Mouse (Mus musculus) R1 (cell line): ENCODE data around the gene Cux1.

Source experiments
- DNase-seq: peaks from one replicate; pipeline ENCODE4 v3.0.0-alpha.2; 2018; ENCODE audit warnings: low read depth, low spot score

The Cux1 gene

DNA sequence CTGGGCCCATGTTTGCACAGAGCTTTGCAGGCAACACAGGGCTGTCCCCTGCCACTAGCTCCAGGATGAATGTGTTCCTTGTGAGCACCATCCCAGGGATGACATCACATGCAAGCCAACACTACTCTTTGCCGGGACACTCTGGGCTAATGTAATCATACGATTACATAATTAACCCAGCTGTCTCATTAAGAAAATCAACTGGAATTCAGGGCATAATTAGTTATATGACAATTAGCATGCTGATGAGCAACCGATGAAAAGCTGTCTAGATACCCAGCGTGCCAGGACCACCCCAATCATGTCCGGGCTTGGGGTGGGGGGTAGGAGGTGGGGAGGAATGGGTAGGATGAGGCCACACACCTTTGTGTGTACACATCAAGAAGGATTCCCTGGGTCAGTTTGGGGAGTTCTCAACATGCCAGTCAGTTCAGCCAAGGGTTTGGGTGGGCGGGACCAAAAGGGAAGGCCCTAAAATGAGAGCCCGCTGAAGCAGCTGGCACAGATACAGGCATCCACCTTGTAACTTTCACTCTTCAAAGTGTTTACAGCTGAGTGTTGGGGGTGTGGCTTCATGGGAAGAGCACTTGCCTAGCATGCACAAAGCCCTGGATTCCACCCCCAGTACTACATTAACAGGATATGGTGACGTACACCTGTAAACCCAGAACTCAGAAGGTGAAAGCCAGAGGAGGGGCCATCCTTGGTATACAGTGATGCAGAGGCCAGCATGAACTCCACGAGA, 184.9 kb downstream of the Cux1 start:
- DNase-seq: no peak

DNA sequence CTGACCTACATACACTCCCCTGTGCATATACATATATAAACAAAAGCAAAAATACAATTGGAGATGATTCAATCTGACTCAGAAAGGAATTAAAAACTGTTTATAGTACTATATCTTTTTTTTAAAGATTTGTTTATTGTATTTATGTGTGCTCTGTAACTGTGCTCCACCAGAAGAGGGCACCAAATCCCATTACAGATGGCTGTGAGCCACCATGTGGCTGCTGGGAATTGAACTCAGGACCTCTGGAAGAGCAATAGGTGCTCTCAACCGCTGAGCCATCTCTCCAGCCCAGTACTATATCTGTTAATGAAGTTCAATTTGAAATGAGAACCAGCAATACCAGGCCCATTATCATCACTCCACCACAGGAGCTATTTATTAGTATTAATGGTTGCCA, 187.9 kb downstream of the Cux1 start:
- DNase-seq: peak; percentile 22

DNA sequence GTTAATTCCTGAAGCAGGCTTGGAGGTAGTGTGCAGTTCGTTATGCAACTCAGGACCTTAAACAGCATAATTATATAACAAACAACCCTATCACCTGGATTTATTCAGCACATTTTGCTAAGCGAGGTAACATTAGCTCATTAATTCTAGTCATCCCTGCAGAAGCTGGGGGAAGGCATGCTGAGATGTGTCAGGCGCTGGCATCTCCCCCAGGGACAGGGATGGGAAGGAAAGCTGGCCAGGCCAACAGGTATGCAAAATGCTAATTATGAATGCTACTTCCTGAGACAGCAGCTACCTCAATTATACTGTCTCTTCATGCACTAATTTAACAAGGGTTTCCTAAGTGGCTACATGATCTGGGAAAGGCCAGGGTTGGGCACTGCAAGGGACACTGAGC, 190.2 kb downstream of the Cux1 start:
- DNase-seq: no peak

DNA sequence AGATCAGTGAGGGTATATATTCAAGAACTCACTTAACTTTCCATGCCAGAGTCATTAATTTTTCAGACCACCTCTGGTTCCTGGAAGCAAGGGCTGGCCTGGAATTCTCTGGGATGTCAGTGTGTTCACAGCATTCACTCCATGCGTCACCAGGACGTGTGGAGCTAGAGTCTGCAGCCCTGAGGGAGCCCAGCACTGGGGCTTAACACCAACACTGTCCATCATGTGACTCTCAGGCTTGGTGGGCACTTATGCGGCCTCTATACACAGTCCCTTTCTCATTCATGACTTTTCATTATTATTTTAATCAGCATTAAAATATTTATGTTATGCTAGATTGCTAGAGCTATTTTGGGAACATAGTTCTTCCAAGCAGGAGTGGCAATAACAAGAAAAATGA, 191.9 kb downstream of the Cux1 start:
- no peak for DNase-seq

DNA sequence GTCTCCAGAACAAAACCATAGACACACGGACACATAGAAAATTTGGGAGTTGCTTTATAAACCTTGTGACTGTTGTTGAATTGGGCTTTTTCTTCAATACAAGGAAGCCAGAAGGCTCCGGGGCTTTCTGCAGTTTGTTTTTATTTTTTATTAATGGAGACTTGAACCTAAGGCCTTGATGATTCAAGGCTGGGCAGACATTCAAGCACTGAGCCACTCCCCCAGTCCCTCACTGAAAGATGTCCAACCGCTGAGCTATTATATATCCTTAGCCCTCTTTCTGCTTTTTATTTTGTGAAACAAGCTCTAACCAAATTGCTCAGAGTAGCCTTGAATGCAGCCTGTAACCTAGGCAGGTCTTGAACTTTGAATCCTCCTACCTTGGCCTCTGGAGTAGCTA, 195.0 kb downstream of the Cux1 start:
- DNase-seq: no peak

DNA sequence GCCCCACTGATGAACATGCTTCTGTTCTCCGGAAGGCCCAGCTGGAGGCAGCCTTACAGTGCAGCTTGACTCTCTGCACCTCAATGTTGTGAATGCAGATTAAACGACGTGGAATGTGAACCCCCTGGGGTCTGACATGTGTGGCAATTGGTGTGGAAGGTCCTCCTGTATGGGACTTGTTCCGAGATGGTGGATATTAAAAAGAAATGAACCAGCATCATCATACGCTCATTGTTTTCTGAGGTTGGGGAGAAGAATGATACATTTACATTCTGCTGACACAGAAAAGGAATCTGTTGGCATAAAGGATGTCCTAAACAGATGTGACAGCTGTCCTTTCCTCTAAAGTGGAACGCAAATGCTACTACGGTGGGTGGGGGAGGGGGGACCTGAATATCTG, 203.9 kb downstream of the Cux1 start:
- no peak for DNase-seq

DNA sequence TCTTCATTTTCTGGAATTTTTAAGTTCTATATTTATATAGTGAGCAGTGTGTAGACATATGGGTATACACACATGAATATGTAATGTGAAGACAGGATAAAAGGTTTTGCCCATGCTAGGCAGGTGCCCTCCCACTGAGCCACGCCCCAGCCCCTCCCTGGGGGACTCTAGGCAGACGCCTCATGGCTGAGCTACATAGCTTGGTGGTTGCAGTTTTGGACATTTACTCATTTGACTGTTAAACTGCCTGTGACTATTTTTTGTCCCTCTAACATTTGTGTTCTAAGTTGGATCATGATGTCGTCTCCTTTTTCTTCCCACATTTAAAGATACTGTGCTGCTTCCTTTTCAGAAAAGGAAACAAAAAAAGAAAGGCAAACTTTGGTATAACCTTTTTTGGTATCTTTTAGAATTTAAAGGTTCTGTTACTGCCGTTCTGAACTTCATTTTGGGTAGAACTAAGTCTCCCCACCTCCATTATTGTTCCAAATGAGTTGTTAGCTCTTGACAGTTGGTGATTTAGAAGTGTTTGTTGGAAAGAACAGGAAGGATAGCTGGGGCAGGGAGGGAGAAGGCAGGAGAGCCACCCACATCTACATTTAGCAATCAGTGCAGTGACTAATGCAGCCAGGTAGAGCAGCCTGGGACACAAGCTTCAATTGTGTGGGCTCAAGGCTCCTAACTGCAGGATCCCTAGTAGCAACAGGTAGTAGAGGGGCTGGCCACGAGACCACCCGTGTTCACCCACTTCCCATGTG, 204.6 kb downstream of the Cux1 start:
- no peak for DNase-seq

DNA sequence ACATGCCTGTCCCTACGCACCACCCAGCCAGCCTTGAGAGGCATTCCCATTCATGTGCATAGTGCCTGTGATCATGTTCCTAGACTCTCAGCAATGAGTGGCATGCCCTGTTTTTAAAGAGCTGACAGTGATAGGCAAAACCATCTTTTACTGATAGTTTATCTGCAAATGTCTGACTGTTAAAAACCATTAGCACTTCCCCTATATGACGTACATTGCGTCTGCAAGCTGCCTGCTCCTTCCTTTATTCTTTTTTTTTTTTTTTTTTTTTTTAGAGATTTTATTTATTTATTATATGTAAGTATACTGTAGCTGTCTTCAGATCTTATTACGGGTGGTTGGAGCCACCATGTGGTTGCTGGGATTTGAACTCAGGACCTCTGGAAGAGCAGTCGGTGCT, 205.3 kb downstream of the Cux1 start:
- DNase-seq: no peak

DNA sequence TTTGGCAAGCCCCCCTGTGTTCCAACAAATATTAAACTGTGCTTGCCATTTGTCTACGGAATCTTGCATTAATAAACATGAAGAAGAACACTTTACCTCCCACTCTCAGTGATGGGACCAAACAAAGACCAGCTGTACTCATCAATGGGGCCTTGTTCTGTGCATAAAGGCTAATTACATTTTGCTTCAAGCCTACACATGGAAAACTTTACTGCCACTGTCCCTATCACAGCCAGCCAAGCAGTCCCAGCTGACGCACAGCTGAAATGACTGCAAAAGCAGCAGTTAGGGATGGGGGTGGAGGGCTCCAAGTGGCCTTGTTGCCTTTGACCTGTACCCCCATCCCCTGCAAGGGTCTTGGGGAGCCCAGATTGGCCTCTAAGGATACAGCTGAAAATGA, 210.1 kb downstream of the Cux1 start:
- no peak for DNase-seq

DNA sequence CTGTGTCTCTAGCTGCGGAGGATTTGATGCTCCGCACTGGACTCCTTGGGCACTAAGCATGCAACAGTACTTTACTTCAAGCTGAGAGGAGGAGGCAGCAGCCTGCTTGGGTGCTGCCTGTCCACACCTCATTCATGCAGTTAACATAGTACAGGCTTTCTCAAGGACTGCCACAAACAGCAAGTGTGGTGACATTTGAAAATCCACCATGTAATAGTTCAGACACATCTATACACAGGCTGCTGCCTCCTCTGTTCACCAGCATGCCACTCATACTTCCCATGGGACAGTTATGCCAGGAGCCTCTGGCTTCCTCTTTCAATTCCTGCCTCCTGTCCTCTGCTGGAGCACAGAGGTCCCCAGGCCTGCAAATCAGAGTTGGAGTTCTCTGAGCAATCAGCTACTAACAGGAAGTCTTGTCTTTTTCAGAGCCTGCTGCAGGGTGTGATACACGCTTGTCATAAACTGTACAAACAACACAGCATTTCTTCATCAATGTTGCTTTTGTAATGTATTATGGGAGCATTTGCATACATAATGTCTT, 211.6 kb downstream of the Cux1 start:
- no peak for DNase-seq

DNA sequence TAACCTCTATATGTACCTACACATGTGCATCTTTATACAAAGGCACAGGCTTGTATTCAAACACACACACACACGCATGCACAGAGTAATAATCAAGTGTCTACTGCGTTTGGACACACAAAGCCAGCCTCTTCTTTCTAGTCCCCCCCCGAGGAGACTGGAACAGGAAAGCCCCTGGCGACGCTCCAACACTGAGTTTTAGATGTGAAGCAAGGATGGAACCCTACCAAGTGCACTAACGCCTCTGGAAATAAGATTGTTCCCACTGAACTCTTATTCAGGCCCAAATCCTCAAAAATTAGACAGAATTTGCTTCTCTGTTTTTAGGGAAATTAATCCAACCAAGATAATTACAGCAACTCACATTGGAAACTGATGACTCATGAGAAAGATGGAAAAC, 212.6 kb downstream of the Cux1 start:
- DNase-seq: no peak

DNA sequence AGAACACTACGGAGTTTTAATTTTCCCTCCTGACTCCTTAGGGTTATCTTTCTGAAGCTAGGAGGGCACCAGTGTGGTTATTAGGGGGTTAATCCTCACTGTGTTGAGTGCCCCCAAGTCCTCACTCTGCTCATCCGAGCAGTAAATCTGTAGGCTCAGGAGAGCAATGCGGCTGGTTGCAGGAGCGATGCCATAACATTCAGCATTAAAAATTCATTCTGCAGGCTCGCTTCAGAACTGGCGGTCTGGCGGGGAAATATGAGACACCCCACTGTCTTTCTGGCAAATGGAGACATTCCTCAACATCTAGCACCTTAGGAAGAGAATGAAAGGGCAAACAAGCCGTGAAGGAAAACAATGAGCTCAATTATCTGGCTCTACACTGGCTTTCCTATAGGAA, 214.2 kb downstream of the Cux1 start:
- DNase-seq: peak; percentile 24

DNA sequence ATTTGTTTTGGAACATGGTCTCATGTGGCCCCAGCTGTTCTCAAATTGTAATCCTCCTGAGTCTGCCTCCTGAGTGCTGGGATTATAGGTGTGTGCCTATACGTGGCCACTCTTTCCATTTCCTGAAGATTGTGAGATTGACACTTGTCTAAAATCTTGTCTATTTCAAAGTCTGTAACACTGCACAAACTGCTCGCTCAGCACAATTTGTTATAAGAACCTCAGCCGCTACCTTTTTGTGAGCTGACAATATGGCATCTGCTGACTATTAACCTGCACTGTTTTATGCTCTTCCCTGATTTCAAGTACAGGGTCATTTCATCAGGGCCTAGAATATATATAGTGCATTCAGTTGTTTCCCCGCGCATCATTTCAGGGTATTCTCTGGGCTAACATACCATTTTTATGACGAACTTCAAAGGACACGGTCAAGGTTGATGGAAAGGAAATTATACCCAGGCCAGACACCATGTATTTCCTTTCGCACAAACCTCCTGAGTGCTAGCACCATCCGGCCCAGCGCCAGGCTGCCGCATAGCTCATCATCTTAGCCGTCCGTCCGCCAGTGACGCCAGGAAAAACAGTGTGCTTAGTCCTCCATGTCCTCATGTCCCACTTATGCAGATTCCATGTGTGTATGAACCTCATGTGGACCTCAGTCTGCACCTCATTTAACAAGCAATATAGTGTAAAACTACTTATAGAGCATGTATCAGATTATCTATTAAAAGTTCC, 224.0 kb downstream of the Cux1 start:
- DNase-seq: no peak

DNA sequence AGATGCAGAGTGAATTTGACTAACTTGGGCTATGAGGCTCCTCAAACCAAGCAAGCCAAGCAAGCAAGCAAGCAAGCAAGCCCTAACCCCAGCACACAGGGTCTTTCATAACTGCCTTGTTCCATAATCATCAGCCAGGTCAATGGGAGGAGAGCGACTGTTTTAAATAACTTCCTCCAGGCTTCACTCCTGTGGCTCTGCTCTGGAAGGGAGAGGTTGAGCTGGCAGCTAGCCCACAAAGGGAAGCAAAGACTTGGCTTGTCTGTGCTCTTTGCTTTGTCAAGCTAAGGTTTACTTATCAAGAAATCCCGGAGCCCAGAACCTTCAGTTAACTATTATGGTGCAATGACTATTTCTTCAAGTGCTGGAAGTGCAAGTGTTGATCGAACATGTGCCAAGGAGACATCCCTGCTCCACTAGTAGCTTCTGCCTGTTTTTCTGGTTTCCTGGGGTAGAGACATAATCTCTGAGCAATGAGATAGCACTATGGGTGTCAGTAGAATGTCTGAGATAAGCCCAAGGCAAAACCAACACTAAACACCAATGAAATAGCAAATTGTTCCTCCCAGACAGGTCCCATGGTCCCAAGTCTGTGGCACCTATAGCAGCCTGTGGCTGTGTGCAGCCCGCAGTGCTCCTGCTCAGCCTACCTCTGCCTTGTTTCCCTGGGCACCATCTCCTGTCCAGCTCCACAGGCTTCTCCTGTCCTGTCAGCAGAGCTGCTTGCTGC, 230.3 kb downstream of the Cux1 start:
- no peak for DNase-seq

DNA sequence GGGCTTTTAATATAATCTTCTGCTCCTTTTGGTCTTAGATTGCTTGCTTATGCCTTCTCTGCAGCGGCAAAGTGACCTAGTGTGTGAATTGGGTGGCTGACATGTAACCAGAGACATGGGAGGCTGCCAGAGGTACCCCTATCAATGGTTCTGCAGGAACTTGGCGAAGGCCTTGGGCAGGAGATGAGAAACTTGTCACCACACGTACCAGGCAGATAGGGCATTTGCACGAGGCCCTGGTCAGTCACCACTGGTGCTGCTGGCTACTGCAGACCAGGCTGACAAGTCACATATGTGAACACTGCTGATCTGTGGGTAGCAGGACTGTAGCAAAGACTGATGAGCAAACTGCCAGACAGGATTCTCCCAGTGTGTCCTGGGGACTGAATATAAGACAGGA, 231.6 kb downstream of the Cux1 start:
- no peak for DNase-seq

DNA sequence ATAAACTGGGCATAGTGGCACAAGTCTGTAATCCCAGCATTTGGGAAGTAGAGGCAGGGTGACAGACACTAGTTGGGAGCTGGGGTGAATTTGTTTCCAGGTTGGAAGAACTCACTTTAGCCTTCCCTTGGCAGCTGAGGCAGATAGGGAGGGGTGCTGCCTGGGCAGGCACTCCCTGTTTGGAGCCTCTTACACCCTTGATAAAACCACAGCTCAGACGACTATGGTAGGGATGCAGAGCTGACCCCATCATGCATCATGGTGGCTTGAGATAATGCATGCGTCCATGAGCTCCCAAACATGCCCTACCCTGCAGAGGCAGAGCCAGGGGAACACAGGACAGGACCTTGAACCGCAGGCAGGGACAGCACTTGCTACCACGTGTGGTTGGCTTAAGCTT, 232.5 kb downstream of the Cux1 start:
- DNase-seq: no peak

DNA sequence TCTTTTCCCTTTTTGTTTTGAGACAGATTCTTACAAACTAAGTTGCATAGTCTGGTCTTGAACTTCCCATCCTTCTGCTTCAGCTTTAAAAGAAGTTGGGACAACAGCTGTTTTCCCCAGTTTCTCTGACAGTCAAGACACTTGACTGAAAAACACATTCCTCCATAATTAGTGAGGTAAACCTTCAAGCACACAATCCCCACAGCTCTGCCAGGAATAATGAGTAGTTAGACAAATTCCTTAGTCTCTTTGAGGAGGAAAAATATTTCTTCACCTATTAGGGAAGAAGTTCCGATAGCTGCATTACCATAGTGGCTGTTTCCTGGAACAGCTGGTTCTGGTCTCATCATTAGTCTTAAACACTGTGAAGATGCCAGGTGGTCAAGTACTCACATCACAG, 233.2 kb downstream of the Cux1 start:
- DNase-seq: peak; percentile 23

DNA sequence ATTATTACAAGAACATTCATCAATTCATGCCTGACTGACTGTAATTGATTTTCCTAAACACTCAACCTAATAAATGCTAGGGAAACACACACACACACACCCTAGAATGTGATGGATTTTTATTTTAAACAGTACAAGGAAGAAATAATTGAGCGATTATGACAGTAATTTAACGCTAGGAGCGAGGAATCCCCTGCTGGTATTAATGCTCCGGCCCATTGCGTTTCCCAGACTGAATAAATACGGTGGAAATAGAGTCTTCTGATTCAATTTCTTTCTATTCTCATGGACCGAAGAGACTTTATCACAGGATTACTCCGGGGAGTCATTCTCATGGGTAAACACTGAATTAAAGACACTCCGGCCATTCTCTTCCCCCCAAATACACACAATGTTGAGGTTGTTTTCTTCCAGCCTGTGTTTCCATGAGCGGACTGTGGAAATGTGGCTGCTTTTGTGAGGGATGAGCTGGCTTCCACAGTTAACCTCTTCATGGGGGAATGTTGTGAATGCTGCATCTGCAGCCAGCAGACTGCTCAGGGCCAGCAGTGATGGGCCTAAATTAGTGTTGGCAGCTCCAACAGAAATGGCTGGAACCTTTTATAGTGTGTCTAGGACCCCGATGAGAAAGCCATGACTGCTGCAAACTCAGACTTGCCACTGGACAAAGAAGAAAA, 234.4 kb downstream of the Cux1 start:
- DNase-seq: no peak

DNA sequence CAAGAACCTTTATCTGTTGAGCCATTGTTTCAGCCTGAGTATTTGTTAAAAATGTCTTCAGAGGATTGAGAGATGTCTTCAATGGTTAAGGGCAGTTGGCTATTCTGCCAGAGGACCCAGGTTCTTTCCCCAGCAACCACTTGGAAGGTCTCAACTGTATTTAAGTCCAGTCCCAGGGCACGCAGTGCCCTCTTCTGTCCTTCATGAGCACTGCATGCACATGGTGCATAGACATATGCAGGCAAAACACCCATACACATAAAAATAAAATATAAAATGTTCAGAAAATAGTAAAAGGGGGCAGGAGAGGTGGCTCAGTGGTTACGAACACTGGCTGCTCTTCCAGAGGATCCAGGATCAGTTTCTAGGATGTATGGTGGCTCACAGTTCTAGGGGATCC, 239.6 kb downstream of the Cux1 start:
- DNase-seq: peak; percentile 38

DNA sequence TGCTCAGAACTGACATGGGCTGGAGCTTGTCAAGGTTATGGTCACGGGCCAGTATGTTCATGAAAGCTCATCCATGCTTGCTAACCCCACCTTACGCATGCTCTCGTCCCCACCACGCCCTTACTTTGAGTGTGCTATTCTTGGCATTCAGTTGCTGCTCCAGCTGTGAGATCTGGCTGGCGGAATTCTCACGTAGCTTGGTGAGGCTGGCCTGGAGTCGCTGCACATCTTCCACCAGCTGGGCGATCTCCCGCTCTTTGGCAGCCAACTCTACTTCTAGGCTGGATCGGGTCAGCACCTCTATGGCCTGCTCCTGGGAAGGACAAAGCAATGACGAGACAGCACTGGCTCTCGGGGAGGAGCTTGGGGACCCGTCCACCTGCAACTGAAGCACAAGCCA, 240.7 kb downstream of the Cux1 start:
- no peak for DNase-seq

DNA sequence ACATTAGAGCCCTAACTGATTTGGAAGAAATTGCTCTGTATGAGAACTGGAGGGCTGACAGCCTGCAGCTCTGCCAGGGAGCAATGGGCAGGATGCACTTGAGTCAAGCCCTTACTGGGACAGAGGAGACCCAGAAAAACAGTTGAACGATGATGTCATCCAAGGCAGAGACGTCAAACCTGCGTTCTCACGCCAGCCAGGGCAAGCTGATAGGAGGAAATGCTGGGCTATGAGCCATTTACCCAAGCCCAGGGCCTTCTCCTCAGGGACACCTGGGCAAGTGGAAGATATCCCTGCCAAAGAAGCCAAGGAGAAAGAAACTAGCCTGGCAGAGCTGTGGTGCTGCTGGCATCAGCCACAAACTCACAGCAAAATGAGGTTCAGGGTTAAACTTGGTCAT, 242.8 kb downstream of the Cux1 start:
- no peak for DNase-seq
